Mouse (Mus musculus): Measurements from ENCODE around the gene Naa30. TPM values are rescaled to one million over a fixed set of nuclear protein-coding genes. Genes with fewer than 3 reads are reported as not detected.
A peak's percentile ranks its signal among the peaks of the same experiment; 100 is the strongest.

Gene Naa30
- polyA plus RNA-seq, 1 experiment: 13.6 TPM

- H3K4me3 ChIP-seq (replicated peaks; ENCODE audit: control insufficient read depth, low read depth, low read length): no peak overlapping the region
- H3K4me1 ChIP-seq (ENCODE audit: control insufficient read depth, insufficient read depth, low read length): no peaks in the 10 kb centered on the region
- WGBS: 45% methylated on average over 9 of the region's 9 CpGs
- TF ChIP-seq POLR2A (IDR thresholded peaks at IDR 0.05; ENCODE audit: borderline replicate concordance, control insufficient read depth, low read depth, low read length) (no peak), CTCF (IDR thresholded peaks at IDR 0.05; ENCODE audit: control insufficient read depth, insufficient read depth, low read length) (no peak)
- H3K27ac ChIP-seq (ENCODE audit: control insufficient read depth, insufficient read depth, low read depth, low read length, poor library complexity): no peak overlapping the region
Observed at GRCm38 (mm10) chr14:49234788-49235515, 62.9 kb downstream of the Naa30 start.

GRCm38 (mm10) chr14:49238206-49238605 lies 66.2 kb downstream of the Naa30 start:
- H3K27ac ChIP-seq (ENCODE audit: control insufficient read depth, insufficient read depth, low read depth, low read length, poor library complexity): no peak overlapping the region
- 38% methylated on average over 11 of the region's 11 CpGs for WGBS

More at GRCm38 (mm10) chr14:49238206-49238605, 66.2 kb downstream of the Naa30 start:
- TF ChIP-seq POLR2A (IDR thresholded peaks at IDR 0.05; ENCODE audit: borderline replicate concordance, control insufficient read depth, low read depth, low read length): no peak
- TF ChIP-seq CTCF (IDR thresholded peaks at IDR 0.05; ENCODE audit: control insufficient read depth, insufficient read depth, low read length): peak; percentile 40
- H3K4me3 ChIP-seq (replicated peaks; ENCODE audit: control insufficient read depth, low read depth, low read length): no peak overlapping the region
- H3K4me1 ChIP-seq (ENCODE audit: control insufficient read depth, insufficient read depth, low read length): no peaks in the 10 kb centered on the region

Other genes starting within 250 kb of the Naa30 start
- gene Ap5m1, start 106.1 kb upstream of the Naa30 start, polyA plus RNA-seq (2011; ENCODE audit: insufficient read depth, insufficient read length, low replicate concordance, missing spikeins): 4.7 and 5.4 TPM in 2 replicates
- 12.6 and 21.8 TPM in 2 replicates for gene Exoc5, start 105.6 kb upstream of the Naa30 start, polyA plus RNA-seq (2011; ENCODE audit: insufficient read depth, insufficient read length, low replicate concordance, missing spikeins)
- not detected in 2 replicates for gene ccdc198, start 73.2 kb downstream of the Naa30 start, polyA plus RNA-seq (2011; ENCODE audit: insufficient read depth, insufficient read length, low replicate concordance, missing spikeins)